Mouse (Mus musculus) myocyte (in vitro differentiated cells): ENCODE data around the gene Emc4. TPM values are rescaled to one million over a fixed set of nuclear protein-coding genes. Genes with fewer than 3 reads are reported as not detected.

Experiments
- H3K27me3 ChIP-seq: one replicate; pipeline ENCODE4 v1.6.1; 2011; ENCODE audit not compliant: control insufficient read depth, insufficient read depth, insufficient read length
- H3K36me3 ChIP-seq: one replicate; pipeline ENCODE4 v1.6.1; 2011; ENCODE audit not compliant: control insufficient read depth, insufficient read depth
- H3K4me2 ChIP-seq: one replicate; pipeline ENCODE4 v1.6.1; 2011; ENCODE audit warnings: low read depth, control low read depth
- H3K4me3 ChIP-seq: one replicate; pipeline ENCODE4 v1.5.1; 2011; ENCODE audit warnings: mild to moderate bottlenecking, control low read depth, moderate library complexity
- H3K79me2 ChIP-seq: one replicate; pipeline ENCODE4 v1.6.1; 2011; ENCODE audit not compliant: control insufficient read depth, insufficient read depth
- H3ac ChIP-seq: one replicate; pipeline ENCODE4 v1.6.1; 2011; ENCODE audit not compliant: control insufficient read depth, insufficient read length
- CEBPB ChIP-seq: IDR thresholded peaks from 2 replicates; pipeline ENCODE4 v1.6.1; 2011; ENCODE audit warnings: mild to moderate bottlenecking, moderate library complexity; ENCODE audit not compliant: poor library complexity, insufficient read depth, severe bottlenecking
- E2F4 ChIP-seq: IDR thresholded peaks from one replicate; pipeline ENCODE4 v1.6.1; 2011; ENCODE audit warnings: mild to moderate bottlenecking, control low read depth, moderate library complexity; ENCODE audit not compliant: insufficient read depth
- MAX ChIP-seq: IDR thresholded peaks from one replicate; pipeline ENCODE4 v1.6.1; 2011; ENCODE audit warnings: low read depth, mild to moderate bottlenecking, control low read depth
- MYOD1 ChIP-seq, 3 experiments: IDR thresholded peaks; one replicate each; pipeline ENCODE4 v1.6.1; 2011; ENCODE audit warnings: control low read depth in 2 of 3, low read depth in 2 of 3, mild to moderate bottlenecking in 2 of 3, moderate library complexity in 1 of 3; ENCODE audit not compliant: insufficient read length in 2 of 3, control insufficient read depth in 1 of 3
- MYOG ChIP-seq, 3 experiments: IDR thresholded peaks; one replicate each; pipeline ENCODE4 v1.6.1; 2011; ENCODE audit warnings: control low read depth in 2 of 3, low read depth in 2 of 3, mild to moderate bottlenecking in 2 of 3; ENCODE audit not compliant: insufficient read length in 2 of 3, control insufficient read depth in 1 of 3, insufficient read depth in 1 of 3
- POLR2A ChIP-seq: IDR thresholded peaks from one replicate; pipeline ENCODE4 v1.6.1; 2011; ENCODE audit warnings: low read depth, mild to moderate bottlenecking, control low read depth, moderate library complexity; ENCODE audit not compliant: insufficient read length
- POLR2AphosphoS2 ChIP-seq: IDR thresholded peaks from one replicate; pipeline ENCODE4 v1.6.1; 2011; ENCODE audit warnings: low read depth, control low read depth; ENCODE audit not compliant: insufficient read length
- REST ChIP-seq: IDR thresholded peaks from one replicate; pipeline ENCODE4 v1.6.1; 2011; ENCODE audit warnings: mild to moderate bottlenecking, control low read depth, moderate library complexity; ENCODE audit not compliant: insufficient read depth, insufficient read length
- SRF ChIP-seq: IDR thresholded peaks from one replicate; pipeline ENCODE4 v1.6.1; 2011; ENCODE audit warnings: low read depth; ENCODE audit not compliant: control insufficient read depth, insufficient read length
- TCF12 ChIP-seq: IDR thresholded peaks from one replicate; pipeline ENCODE4 v1.6.1; 2011; ENCODE audit warnings: mild to moderate bottlenecking, control low read depth; ENCODE audit not compliant: poor library complexity, insufficient read depth, severe bottlenecking
- TCF3 ChIP-seq: IDR thresholded peaks from one replicate; pipeline ENCODE4 v1.6.1; 2011; ENCODE audit warnings: low read depth, control low read depth; ENCODE audit not compliant: insufficient read length
- USF1 ChIP-seq: IDR thresholded peaks from one replicate; pipeline ENCODE4 v1.6.1; 2011; ENCODE audit warnings: low read depth, mild to moderate bottlenecking, control low read depth, moderate library complexity
- polyA plus RNA-seq: library from polyadenylated mRNA; unstranded; fragments of >200 nt; fragmentation: generic; extraction: Trizol; gene quantifications from one replicate; pipeline ENCODE4 v1.2.1, GENCODE M21; 2012; ENCODE audit warnings: missing spikeins

Emc4 gene
- polyA plus RNA-seq, 1 experiment = 184 TPM

GRCm38 (mm10) chr2:112359611-112360010 is 8.2 kb downstream of the Emc4 start:
- peaks cover 46% of the 10 kb centered on the region for H3K36me3 ChIP-seq
- H3K79me2 ChIP-seq = no peaks in the 10 kb centered on the region
- no peaks in the 10 kb centered on the region for H3K27me3 ChIP-seq
- TF ChIP-seq MYOD1 (IDR thresholded peaks at IDR 0.05; ENCODE audit: control insufficient read depth in 1 of 3, insufficient read length in 2 of 3, low read depth in 2 of 3) = peak; percentile 25 to 87 (median 83)
- no peak for TF ChIP-seq SRF
- TF ChIP-seq TCF3 = no peak
- TF ChIP-seq USF1 = no peak
- no peak for TF ChIP-seq CEBPB
- no peak overlapping the region for H3ac ChIP-seq
- no peak overlapping the region for H3K4me3 ChIP-seq
- no peak overlapping the region for H3K4me2 ChIP-seq

- Histone ChIP-seq H3K36me3 (peaks cover 23% of the 10 kb centered on the region), H3K27me3 (no peaks in the 10 kb centered on the region), H3K4me2 (no peak overlapping the region), H3ac (no peak overlapping the region), H3K4me3 (no peak overlapping the region), H3K79me2 (no peaks in the 10 kb centered on the region)
- TF ChIP-seq TCF12 (no peak), MYOG (IDR thresholded peaks at IDR 0.05; ENCODE audit: control insufficient read depth in 1 of 3, insufficient read depth in 1 of 3, insufficient read length in 2 of 3, low read depth in 2 of 3) (no peak), REST (no peak), USF1 (no peak), MYOD1 (IDR thresholded peaks at IDR 0.05; ENCODE audit: control insufficient read depth in 1 of 3, insufficient read length in 2 of 3, low read depth in 2 of 3) (no peak), E2F4 (no peak), MAX (no peak)
These were observed 14.0 kb downstream of the Emc4 start for GRCm38 (mm10) chr2:112353685-112354455.

GRCm38 (mm10) chr2:112348246-112348645 is 19.6 kb downstream of the Emc4 start:
- TF ChIP-seq MYOG (IDR thresholded peaks at IDR 0.05; ENCODE audit: control insufficient read depth in 1 of 3, insufficient read depth in 1 of 3, insufficient read length in 2 of 3, low read depth in 2 of 3) (no peak), REST (no peak), POLR2A (no peak), E2F4 (no peak), SRF (no peak), CEBPB (no peak)
- Histone ChIP-seq H3K4me2 (no peak overlapping the region), H3ac (no peak overlapping the region), H3K4me3 (no peak overlapping the region), H3K36me3 (peaks cover 20% of the 10 kb centered on the region), H3K79me2 (no peaks in the 10 kb centered on the region), H3K27me3 (no peaks in the 10 kb centered on the region)

GRCm38 (mm10) chr2:112341117-112341516 is 26.7 kb downstream of the Emc4 start:
- H3ac ChIP-seq = no peak overlapping the region
- H3K36me3 ChIP-seq = peaks cover 19% of the 10 kb centered on the region
- TF ChIP-seq SRF (no peak), MYOG (IDR thresholded peaks at IDR 0.05; ENCODE audit: control insufficient read depth in 1 of 3, insufficient read depth in 1 of 3, insufficient read length in 2 of 3, low read depth in 2 of 3) (no peak), MYOD1 (IDR thresholded peaks at IDR 0.05; ENCODE audit: control insufficient read depth in 1 of 3, insufficient read length in 2 of 3, low read depth in 2 of 3) (no peak), E2F4 (no peak), TCF3 (no peak), POLR2AphosphoS2 (no peak), TCF12 (no peak), MAX (no peak), CEBPB (no peak), USF1 (no peak), REST (no peak), POLR2A (no peak)
- H3K27me3 ChIP-seq = no peaks in the 10 kb centered on the region
- H3K4me2 ChIP-seq = no peak overlapping the region
- H3K4me3 ChIP-seq = no peak overlapping the region
- H3K79me2 ChIP-seq = no peaks in the 10 kb centered on the region

- Histone ChIP-seq H3K36me3 (peaks cover 11% of the 10 kb centered on the region), H3K27me3 (no peaks in the 10 kb centered on the region), H3ac (no peak overlapping the region), H3K4me2 (no peak overlapping the region), H3K4me3 (no peak overlapping the region), H3K79me2 (no peaks in the 10 kb centered on the region)
- no peak for TF ChIP-seq MYOD1 (IDR thresholded peaks at IDR 0.05; ENCODE audit: control insufficient read depth in 1 of 3, insufficient read length in 2 of 3, low read depth in 2 of 3)
- TF ChIP-seq TCF12 = no peak
- no peak for TF ChIP-seq REST
- no peak for TF ChIP-seq SRF
- no peak for TF ChIP-seq MAX
- no peak for TF ChIP-seq POLR2A
- TF ChIP-seq USF1 = no peak
- no peak for TF ChIP-seq TCF3
- TF ChIP-seq POLR2AphosphoS2 = no peak
- no peak for TF ChIP-seq CEBPB
- TF ChIP-seq MYOG (IDR thresholded peaks at IDR 0.05; ENCODE audit: control insufficient read depth in 1 of 3, insufficient read depth in 1 of 3, insufficient read length in 2 of 3, low read depth in 2 of 3) = no peak
- TF ChIP-seq E2F4 = no peak
These were observed 28.1 kb downstream of the Emc4 start for GRCm38 (mm10) chr2:112339736-112340135.
